Mouse (Mus musculus) MEL (cell line): ENCODE measurements around the gene Fam122a. TPM values are rescaled to one million over a fixed set of nuclear protein-coding genes. Genes with fewer than 3 reads are reported as not detected.

ENCODE experiments used
- DNase-seq: peaks from one replicate; pipeline ENCODE4 v3.0.0; 2011; ENCODE audit warnings: low read depth, low spot score
- H3K27ac ChIP-seq: 2 replicates; pipeline ENCODE4 v1.5.1; 2012; ENCODE audit warnings: low read depth, mild to moderate bottlenecking, control low read depth, low read length, moderate library complexity; ENCODE audit not compliant: control insufficient read depth
- H3K27me3 ChIP-seq, 2 experiments: fragments of 150-350 bp in 1 of 2; sonication (generic) in 1 of 2; 2 replicates each; pipeline ENCODE4 v1.6.1; 2012; ENCODE audit warnings: low read length in 2 of 2, mild to moderate bottlenecking in 2 of 2, improper control_type of control experiment in 1 of 2, moderate library complexity in 1 of 2; ENCODE audit not compliant: insufficient read depth in 2 of 2, control insufficient read depth in 1 of 2
- H3K36me3 ChIP-seq, 2 experiments: 2 replicates each; pipeline ENCODE4 v1.6.1; 2012 to 2014; ENCODE audit warnings: low read length in 2 of 2, improper control_type of control experiment in 1 of 2, inconsistent platforms in 1 of 2, mild to moderate bottlenecking in 1 of 2; ENCODE audit not compliant: insufficient read depth in 2 of 2, control insufficient read depth in 1 of 2
- H3K4me1 ChIP-seq, 2 experiments: fragments of 150-350 bp in 1 of 2; sonication (generic) in 1 of 2; 2 replicates each; pipeline ENCODE4 v1.6.1; 2012; ENCODE audit warnings: low read length in 2 of 2, improper control_type of control experiment in 1 of 2, mild to moderate bottlenecking in 1 of 2; ENCODE audit not compliant: insufficient read depth in 2 of 2, control insufficient read depth in 1 of 2
- H3K4me3 ChIP-seq, 2 experiments: fragments of 150-350 bp in 1 of 2; sonication (generic) in 1 of 2; 2 replicates each; pipeline ENCODE4 v1.5.1; 2012; ENCODE audit warnings: low read depth in 2 of 2, low read length in 2 of 2, mild to moderate bottlenecking in 2 of 2, moderate library complexity in 2 of 2, control low read depth in 1 of 2, improper control_type of control experiment in 1 of 2; ENCODE audit not compliant: control insufficient read depth in 1 of 2, insufficient read depth in 1 of 2
- H3K79me2 ChIP-seq: 2 replicates; pipeline ENCODE4 v1.6.1; 2012; ENCODE audit warnings: mild to moderate bottlenecking, low read length, moderate library complexity; ENCODE audit not compliant: control insufficient read depth, poor library complexity, insufficient read depth
- H3K9ac ChIP-seq: 2 replicates; pipeline ENCODE4 v1.6.1; 2012; ENCODE audit warnings: low read depth, mild to moderate bottlenecking, control low read depth, low read length, moderate library complexity; ENCODE audit not compliant: control insufficient read depth, poor library complexity, severe bottlenecking
- H3K9me3 ChIP-seq: fragments of 150-350 bp; sonication (generic); replicated peaks from 2 replicates; pipeline ENCODE4 v1.6.1; 2012; ENCODE audit warnings: mild to moderate bottlenecking, low read length, improper control_type of control experiment, moderate library complexity; ENCODE audit not compliant: insufficient read depth
- BHLHE40 ChIP-seq: IDR thresholded peaks from 2 replicates; pipeline ENCODE4 v1.6.1; 2012; ENCODE audit warnings: low read depth, mild to moderate bottlenecking, inconsistent platforms, low read length, improper control_type of control experiment, borderline replicate concordance
- CHD1 ChIP-seq: IDR thresholded peaks from 2 replicates; pipeline ENCODE4 v1.6.1; 2012; ENCODE audit warnings: low read depth, mild to moderate bottlenecking, inconsistent platforms, low read length, improper control_type of control experiment
- CHD2 ChIP-seq: IDR thresholded peaks from 2 replicates; pipeline ENCODE4 v1.6.1; 2011; ENCODE audit warnings: low read length, improper control_type of control experiment
- CTCF ChIP-seq, 3 experiments: IDR thresholded peaks in 2 of 3; conservative IDR thresholded peaks in 1 of 3; 2 replicates each; pipeline ENCODE4 v1.5.1; 2011 to 2012; ENCODE audit warnings: low read length in 3 of 3, low read depth in 2 of 3, mild to moderate bottlenecking in 2 of 3, improper control_type of control experiment in 1 of 3, inconsistent platforms in 1 of 3, mixed read lengths in 1 of 3, moderate library complexity in 1 of 3; ENCODE audit not compliant: control insufficient read depth in 1 of 3, insufficient read depth in 1 of 3, poor library complexity in 1 of 3, severe bottlenecking in 1 of 3
- EP300 ChIP-seq, 2 experiments: IDR thresholded peaks; 2 replicates each; pipeline ENCODE4 v1.6.1; 2011; ENCODE audit warnings: improper control_type of control experiment in 2 of 2, low read length in 2 of 2, low read depth in 1 of 2, mild to moderate bottlenecking in 1 of 2
- HCFC1 ChIP-seq: IDR thresholded peaks from 2 replicates; pipeline ENCODE4 v1.6.1; 2012; ENCODE audit warnings: low read depth, mild to moderate bottlenecking, inconsistent platforms, low read length, improper control_type of control experiment, moderate library complexity
- KAT2A ChIP-seq: conservative IDR thresholded peaks from 2 replicates; pipeline ENCODE4 v1.6.1; 2012; ENCODE audit warnings: low read depth, low read length, improper control_type of control experiment, inconsistent platforms
- MAFK ChIP-seq: IDR thresholded peaks from 2 replicates; pipeline ENCODE4 v1.6.1; 2011; ENCODE audit warnings: low read depth, mild to moderate bottlenecking, low read length, improper control_type of control experiment, borderline replicate concordance
- MAX ChIP-seq: IDR thresholded peaks from 2 replicates; pipeline ENCODE4 v1.6.1; 2011; ENCODE audit warnings: low read length, improper control_type of control experiment
- MAZ ChIP-seq: IDR thresholded peaks from 2 replicates; pipeline ENCODE4 v1.6.1; 2012; ENCODE audit warnings: low read depth, mild to moderate bottlenecking, inconsistent platforms, low read length, improper control_type of control experiment
- MEF2A ChIP-seq: IDR thresholded peaks from 2 replicates; pipeline ENCODE4 v1.6.1; 2014; ENCODE audit warnings: low read depth, mild to moderate bottlenecking, inconsistent platforms, low read length, improper control_type of control experiment; ENCODE audit not compliant: poor library complexity, insufficient replicate concordance, severe bottlenecking; ENCODE audit errors: extremely low read depth
- MYB ChIP-seq: IDR thresholded peaks from 2 replicates; pipeline ENCODE4 v1.6.1; 2011; ENCODE audit warnings: mild to moderate bottlenecking, low read depth, low read length, improper control_type of control experiment
- MYC ChIP-seq: IDR thresholded peaks from 2 replicates; pipeline ENCODE4 v1.6.1; 2011; ENCODE audit warnings: low read depth, mild to moderate bottlenecking, low read length, improper control_type of control experiment, moderate library complexity
- NRF1 ChIP-seq: IDR thresholded peaks from 2 replicates; pipeline ENCODE4 v1.6.1; 2014; ENCODE audit warnings: low read depth, mild to moderate bottlenecking, inconsistent platforms, low read length, improper control_type of control experiment, moderate library complexity; ENCODE audit not compliant: poor library complexity, insufficient read depth, severe bottlenecking
- POLR2AphosphoS5 ChIP-seq: IDR thresholded peaks from 2 replicates; pipeline ENCODE4 v1.6.1; 2012; ENCODE audit warnings: low read depth, borderline replicate concordance, mild to moderate bottlenecking, inconsistent platforms, low read length, moderate library complexity, mixed read lengths
- RAD21 ChIP-seq: IDR thresholded peaks from 2 replicates; pipeline ENCODE4 v1.6.1; 2011; ENCODE audit warnings: mild to moderate bottlenecking, low read depth, low read length, improper control_type of control experiment
- SIN3A ChIP-seq: IDR thresholded peaks from 2 replicates; pipeline ENCODE4 v1.6.1; 2012; ENCODE audit warnings: low read length, improper control_type of control experiment, inconsistent platforms
- TAL1 ChIP-seq: IDR thresholded peaks from 2 replicates; pipeline ENCODE4 v1.6.1; 2012; ENCODE audit warnings: mild to moderate bottlenecking, inconsistent platforms, low read length, moderate library complexity, mixed read lengths
- TBP ChIP-seq: IDR thresholded peaks from 2 replicates; pipeline ENCODE4 v1.8.0; 2011; ENCODE audit warnings: low read depth, low read length, improper control_type of control experiment
- TCF12 ChIP-seq: IDR thresholded peaks from 2 replicates; pipeline ENCODE4 v1.6.1; 2014; ENCODE audit warnings: low read depth, mild to moderate bottlenecking, inconsistent platforms, low read length, improper control_type of control experiment, moderate library complexity
- USF1 ChIP-seq: IDR thresholded peaks from 2 replicates; pipeline ENCODE4 v1.6.1; 2014; ENCODE audit warnings: low read depth, mild to moderate bottlenecking, inconsistent platforms, low read length, improper control_type of control experiment, moderate library complexity
- USF2 ChIP-seq, 2 experiments: IDR thresholded peaks; 2 replicates each; pipeline ENCODE4 v1.6.1; 2011 to 2012; ENCODE audit warnings: improper control_type of control experiment in 2 of 2, low read length in 2 of 2, borderline replicate concordance in 1 of 2, inconsistent platforms in 1 of 2, low read depth in 1 of 2, mild to moderate bottlenecking in 1 of 2; ENCODE audit not compliant: insufficient read depth in 1 of 2
- ZC3H11A ChIP-seq: IDR thresholded peaks from 2 replicates; pipeline ENCODE4 v1.6.1; 2012; ENCODE audit warnings: low read depth, mild to moderate bottlenecking, inconsistent platforms, low read length, improper control_type of control experiment
- ZKSCAN1 ChIP-seq: IDR thresholded peaks from 2 replicates; pipeline ENCODE4 v1.6.1; 2012; ENCODE audit warnings: low read depth, mild to moderate bottlenecking, inconsistent platforms, low read length, improper control_type of control experiment, moderate library complexity
- ZNF384 ChIP-seq: IDR thresholded peaks from 2 replicates; pipeline ENCODE4 v1.6.1; 2012; ENCODE audit warnings: low read depth, mild to moderate bottlenecking, inconsistent platforms, low read length, improper control_type of control experiment
- polyA plus RNA-seq, 2 experiments: library from polyadenylated mRNA; stranded (reverse) in 1 of 2; unstranded in 1 of 2; fragments of >175 nt in 1 of 2; fragments of >200 nt in 1 of 2; gene quantifications; 2 replicates each; pipeline versions ENCODE4 v1.2.1 to v1.2.4; 2012; ENCODE audit warnings: low replicate concordance in 2 of 2, low read depth in 1 of 2; ENCODE audit not compliant: insufficient read length in 2 of 2, insufficient read depth in 1 of 2, missing spikeins in 1 of 2
- total RNA-seq: library from RNA; depleted of rRNA; stranded (reverse); fragments of 300-350 nt; gene quantifications from 2 replicates; pipeline ENCODE4 v1.2.3, GENCODE M21; 2012

Gene Fam122a
- total and polyA plus RNA-seq, 3 experiments: 4.5 to 38.4 TPM; not detected in 1

DNA sequence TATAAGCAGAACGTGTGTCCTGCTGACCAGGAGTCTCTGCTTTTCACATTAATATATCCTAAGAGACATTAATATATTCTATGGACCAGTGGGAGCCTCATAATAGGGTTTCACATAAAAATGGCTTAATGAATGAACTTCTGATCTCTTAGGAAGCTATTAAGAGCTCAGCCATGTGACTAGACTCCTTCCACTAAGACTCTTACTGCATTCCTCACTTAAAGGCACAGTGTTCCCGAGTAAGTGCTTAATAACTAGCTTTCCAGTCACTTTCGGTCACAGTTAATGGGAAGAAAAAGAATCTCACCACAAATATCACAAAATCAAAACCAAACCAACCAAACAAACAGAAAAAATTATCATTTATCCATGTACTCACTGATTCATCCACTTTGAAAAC lies 8.5 kb downstream of the Fam122a start:
- Histone ChIP-seq H3K9ac (no peak overlapping the region), H3K4me1 (no peaks in the 10 kb centered on the region), H3K36me3 (no peaks in the 10 kb centered on the region; a peak in 1 of 4 replicates), H3K27ac (no peak overlapping the region), H3K27me3 (no peaks in the 10 kb centered on the region), H3K79me2 (no peaks in the 10 kb centered on the region)
- DNase-seq: no peak
- no peak for TF ChIP-seq MYB
- TF ChIP-seq TAL1: no peak
- TF ChIP-seq MAFK: no peak
- TF ChIP-seq ZKSCAN1: no peak
- no peak for TF ChIP-seq MAX
- no peak for TF ChIP-seq KAT2A
- no peak for TF ChIP-seq NRF1
- TF ChIP-seq MYC: no peak
- TF ChIP-seq TCF12: no peak
- TF ChIP-seq USF1: no peak
- TF ChIP-seq BHLHE40: no peak
- TF ChIP-seq POLR2AphosphoS5: no peak
- no peak for TF ChIP-seq HCFC1
- TF ChIP-seq, all 39 proteins: peak for 0
- no peaks in the 10 kb centered on the region for H3K9me3 ChIP-seq
- H3K4me3 ChIP-seq: no peak overlapping the region

DNA sequence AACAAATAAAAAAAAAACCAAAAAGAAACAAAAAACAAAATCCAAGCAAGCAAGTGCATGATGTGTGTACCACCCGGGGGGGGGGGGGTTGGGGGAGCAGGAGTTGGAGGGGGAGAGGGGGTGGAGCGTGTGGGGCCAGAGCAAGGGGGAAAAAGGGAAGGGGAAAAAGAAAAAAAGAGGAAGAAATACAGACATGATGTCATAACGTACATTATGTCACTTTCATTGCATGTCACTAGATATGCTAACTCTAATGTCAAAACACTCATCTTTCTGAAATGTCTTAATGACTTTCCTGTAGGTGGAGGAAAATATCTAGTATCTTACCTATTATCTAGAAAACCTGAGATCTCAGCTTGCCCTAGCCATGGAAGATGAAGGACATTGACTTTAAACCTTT lies 14.1 kb downstream of the Fam122a start:
- no peak for TF ChIP-seq MYC
- TF ChIP-seq CHD1: no peak
- no peak for TF ChIP-seq HCFC1
- Histone ChIP-seq H3K36me3 (no peaks in the 10 kb centered on the region), H3K27me3 (no peaks in the 10 kb centered on the region), H3K9ac (no peak overlapping the region), H3K79me2 (no peaks in the 10 kb centered on the region), H3K4me3 (no peak overlapping the region), H3K27ac (no peak overlapping the region), H3K4me1 (no peaks in the 10 kb centered on the region), H3K9me3 (no peaks in the 10 kb centered on the region)
- no peak for DNase-seq

DNA sequence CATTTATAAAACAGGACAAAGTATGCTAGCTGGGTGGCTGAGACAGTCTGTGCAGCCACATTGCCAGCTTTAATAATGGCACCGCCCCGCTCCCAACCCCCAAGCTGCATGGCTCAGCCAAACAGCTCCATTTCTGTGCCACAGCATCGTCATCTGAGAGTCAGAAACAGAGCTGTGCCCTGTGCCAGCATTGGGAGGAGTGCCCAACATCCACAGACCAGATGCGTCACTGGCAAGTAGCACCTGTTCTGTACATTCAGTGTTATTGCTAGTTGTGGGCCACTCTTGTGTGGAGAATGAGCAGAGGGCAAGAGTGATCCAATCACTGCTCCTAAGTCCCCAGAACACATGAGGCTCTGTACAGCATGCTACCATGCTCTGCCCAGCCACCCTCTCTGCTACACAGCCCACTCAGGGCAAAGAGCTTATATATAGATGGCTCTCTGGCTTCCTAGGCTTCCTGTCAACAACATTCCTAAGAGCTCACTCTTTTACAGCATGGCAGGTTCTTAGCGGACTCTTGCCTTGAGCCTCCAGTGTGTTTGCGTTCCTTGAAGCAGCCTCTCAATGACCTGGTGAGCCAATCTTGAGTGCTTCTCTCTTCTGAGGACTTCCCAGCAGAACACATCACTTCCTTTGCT lies 20.4 kb downstream of the Fam122a start:
- Histone ChIP-seq H3K9ac (no peak overlapping the region), H3K36me3 (peaks cover 0 to 21% of the 10 kb centered on the region in 2 experiments; a peak in 2 of 4 replicates), H3K27me3 (no peaks in the 10 kb centered on the region), H3K79me2 (no peaks in the 10 kb centered on the region), H3K9me3 (no peaks in the 10 kb centered on the region), H3K4me3 (no peak overlapping the region), H3K27ac (no peak overlapping the region), H3K4me1 (peaks cover 12 to 16% of the 10 kb centered on the region in 2 experiments)
- TF ChIP-seq RAD21: no peak
- no peak for TF ChIP-seq MYC
- no peak for TF ChIP-seq HCFC1
- TF ChIP-seq CHD2: no peak
- no peak for TF ChIP-seq MAZ
- no peak for TF ChIP-seq EP300 (IDR thresholded peaks at IDR 0.05; ENCODE audit: low read depth in 1 of 2, low read length in 2 of 2)
- no peak for TF ChIP-seq TBP
- no peak for TF ChIP-seq ZC3H11A
- TF ChIP-seq TCF12: no peak
- TF ChIP-seq CTCF (IDR thresholded peaks at IDR 0.05 in 2 of 3, conservative IDR thresholded peaks at IDR 0.05 in 1 of 3; ENCODE audit: control insufficient read depth in 1 of 3, insufficient read depth in 1 of 3, low read depth in 2 of 3, low read length in 3 of 3, poor library complexity in 1 of 3, severe bottlenecking in 1 of 3): no peak
- TF ChIP-seq MEF2A: no peak
- no peak for TF ChIP-seq ZNF384
- no peak for TF ChIP-seq ZKSCAN1
- no peak for TF ChIP-seq NRF1
- TF ChIP-seq USF2 (IDR thresholded peaks at IDR 0.05; ENCODE audit: borderline replicate concordance in 1 of 2, insufficient read depth in 1 of 2, low read depth in 1 of 2, low read length in 2 of 2): no peak
- no peak for TF ChIP-seq SIN3A
- TF ChIP-seq MAX: no peak
- no peak for DNase-seq
